Mouse (Mus musculus): ENCODE data around the gene Slc25a45. TPM values are rescaled to one million over a fixed set of nuclear protein-coding genes. Genes with fewer than 3 reads are reported as not detected.

Slc25a45 gene
- total RNA-seq, 2 experiments from 2014 or later = 2.5 to 2.7 TPM

DNA sequence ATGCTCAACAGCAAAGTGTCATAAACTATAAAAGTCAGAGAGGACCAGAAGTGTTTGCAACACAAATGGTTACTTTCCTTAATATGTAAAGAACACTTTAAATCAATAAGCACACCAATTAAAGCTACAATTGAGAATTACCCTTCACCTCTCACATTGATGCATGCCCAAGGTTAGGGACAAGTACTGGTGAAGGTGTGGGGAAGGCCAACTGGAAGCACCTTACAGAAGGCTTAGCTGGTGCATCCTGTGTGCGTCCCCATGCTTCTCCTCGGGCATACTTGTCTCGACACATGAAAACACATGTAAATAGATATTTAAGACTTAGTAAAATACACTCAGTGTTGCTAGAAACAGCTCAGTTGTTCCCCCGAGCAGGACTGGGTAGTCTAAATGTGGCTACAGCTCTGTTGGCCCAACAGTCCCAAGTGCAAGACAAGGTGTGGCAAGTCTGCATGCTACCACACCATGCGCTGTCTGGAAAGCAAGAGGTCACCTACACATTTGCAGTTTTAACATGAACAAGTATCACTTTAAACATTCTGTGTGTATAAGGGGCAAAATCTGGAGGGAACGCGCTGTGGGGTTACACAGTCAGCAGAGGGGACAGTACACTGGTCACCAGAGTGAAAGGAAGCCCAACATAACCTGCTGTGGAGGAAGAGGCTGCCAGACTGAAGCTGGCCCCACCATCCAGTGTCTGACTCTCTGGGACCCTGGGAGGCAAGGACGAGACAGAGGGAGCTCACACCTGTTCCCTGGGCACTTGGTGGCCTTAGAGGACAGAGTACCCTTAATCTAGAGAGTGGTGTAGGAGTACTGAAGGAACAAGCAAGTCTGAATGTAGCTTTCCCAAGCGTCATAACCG, 42.3 kb upstream of the Slc25a45 start:
- Histone ChIP-seq H3K4me3 (no peak overlapping the region), H3K27ac (no peak overlapping the region)
- intact Hi-C loops (cut with DNase I) = no loop called here
- TF ChIP-seq CTCF (IDR thresholded peaks at IDR 0.05) = no peak
- no peak for DNase-seq (ENCODE audit: extremely low spot score in 1 of 2, low spot score in 2 of 2)

DNA sequence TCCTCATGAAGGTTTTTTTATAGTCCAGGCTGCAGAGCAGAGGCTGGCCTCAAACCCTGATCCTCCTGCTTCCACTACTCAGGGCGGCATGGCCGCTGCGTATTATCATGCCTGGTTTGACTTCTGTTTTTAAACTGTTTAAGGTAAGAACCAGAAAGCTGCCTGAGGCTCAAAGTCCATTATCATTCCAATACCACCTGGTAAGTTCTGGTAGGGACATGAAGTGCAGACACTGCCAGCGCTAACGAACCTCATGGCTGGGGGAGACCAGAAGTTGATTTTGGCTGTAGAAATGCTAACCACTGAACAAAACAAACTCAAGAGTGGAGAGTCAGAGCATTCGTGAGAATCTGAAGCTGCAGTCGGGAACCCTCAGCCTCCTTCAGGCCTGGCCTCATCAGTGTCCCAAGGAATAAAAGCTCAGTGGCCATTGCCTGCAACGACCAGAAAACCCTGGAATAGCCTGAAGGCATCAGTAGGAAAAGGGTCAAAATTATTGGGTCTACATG, 41.6 kb upstream of the Slc25a45 start:
- intact Hi-C loops (cut with DNase I) = no loop called here
- no peak overlapping the region for H3K27ac ChIP-seq
- no peak for TF ChIP-seq CTCF (IDR thresholded peaks at IDR 0.05)
- no peak for DNase-seq (ENCODE audit: extremely low spot score in 1 of 2, low spot score in 2 of 2)
- H3K4me3 ChIP-seq = no peak overlapping the region

DNA sequence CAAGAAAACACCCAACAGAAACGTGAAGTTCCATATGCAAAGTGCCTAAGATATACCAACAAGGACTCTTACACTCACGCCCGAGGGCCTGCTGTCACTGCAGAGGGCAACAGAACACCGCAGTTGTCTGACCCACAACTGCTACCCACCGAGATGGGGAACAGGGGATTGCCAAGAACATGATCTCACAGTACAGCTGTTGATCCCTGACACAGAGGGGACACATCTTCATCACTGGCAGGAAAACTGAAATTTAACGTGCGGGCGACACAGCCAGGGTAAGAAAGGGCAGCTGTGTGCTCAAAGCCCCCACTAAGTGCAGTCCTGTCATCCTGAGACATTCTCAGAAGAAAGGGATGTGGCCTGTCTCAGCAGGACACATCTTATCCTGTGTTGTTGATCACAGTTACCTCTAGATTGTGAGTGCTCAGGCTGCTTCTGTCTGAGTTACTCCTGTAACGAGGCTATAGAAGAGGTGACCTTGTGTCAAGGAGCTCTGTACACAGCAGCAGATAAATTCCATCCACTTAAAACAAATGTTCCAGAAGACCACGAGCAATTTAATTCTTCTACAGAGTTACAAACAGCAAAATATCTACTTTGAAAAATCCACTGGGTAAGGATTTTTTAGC, 40.6 kb upstream of the Slc25a45 start:
- no peak for TF ChIP-seq CTCF (IDR thresholded peaks at IDR 0.05)
- intact Hi-C loops (cut with DNase I) = no loop called here
- no peak for DNase-seq (ENCODE audit: extremely low spot score in 1 of 2, low spot score in 2 of 2)
- Histone ChIP-seq H3K27ac (peak overlapping the region; percentile 15; the same call in 1 of the 2 replicates), H3K4me3 (no peak overlapping the region)

DNA sequence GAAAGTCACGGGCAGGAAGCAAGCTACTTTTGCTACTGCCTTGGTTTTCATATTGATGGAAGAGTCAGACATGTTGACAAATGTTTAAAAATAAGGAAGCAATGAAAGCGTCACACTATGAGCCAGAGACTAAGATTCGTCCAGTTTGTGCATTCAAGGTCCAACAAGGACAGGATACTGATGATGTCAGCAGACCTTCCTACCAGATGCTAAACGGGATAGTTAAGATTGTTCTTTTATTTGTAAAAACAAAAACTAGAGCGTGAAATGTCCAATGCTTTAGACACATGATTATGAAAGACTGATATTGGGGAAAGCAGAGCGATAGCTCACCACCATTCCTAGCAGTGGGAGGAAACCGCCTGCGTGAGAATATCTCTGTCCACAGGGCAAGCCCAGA, 40.0 kb upstream of the Slc25a45 start:
- intact Hi-C loops (cut with DNase I) = no loop called here
- no peak for TF ChIP-seq CTCF (IDR thresholded peaks at IDR 0.05)
- H3K27ac ChIP-seq = no peak overlapping the region; the same call in 1 of the 2 replicates
- no peak overlapping the region for H3K4me3 ChIP-seq
- no peak for DNase-seq (ENCODE audit: extremely low spot score in 1 of 2, low spot score in 2 of 2)

DNA sequence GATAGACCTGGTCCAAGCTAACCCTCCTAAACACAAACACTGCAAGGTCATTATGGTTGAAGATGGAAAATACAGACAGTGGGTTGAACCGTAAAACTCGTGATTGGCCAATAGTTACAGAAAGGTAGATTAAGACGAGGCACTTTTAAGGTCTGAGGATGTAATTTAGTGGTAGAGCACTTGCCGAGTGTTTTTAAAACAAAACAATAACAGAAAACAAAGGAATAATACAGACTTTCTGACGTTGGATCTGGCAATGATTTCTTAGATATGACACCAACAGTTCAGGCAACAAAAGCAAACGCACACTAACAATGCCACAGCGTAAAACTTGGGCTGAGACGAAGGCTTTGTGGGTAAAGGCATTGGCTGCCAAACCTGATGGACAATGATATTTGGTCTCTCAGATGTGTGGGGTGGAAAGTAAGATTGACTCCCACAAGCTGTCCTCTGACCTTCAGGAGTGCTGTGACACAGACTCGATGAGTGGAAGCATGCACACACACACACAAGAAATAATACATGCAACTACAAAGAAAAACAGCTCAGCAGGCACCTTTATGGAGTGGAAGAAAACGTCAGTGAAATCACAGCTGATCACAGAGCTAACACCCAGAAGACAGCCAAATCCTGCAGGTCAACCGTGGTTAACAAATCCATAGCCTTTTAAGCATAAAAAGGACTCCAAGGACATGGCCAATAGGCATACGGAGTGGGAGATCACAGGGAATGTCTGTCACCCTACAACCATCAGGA, 39.3 kb upstream of the Slc25a45 start:
- intact Hi-C loops (cut with DNase I) = no loop called here
- no peak overlapping the region for H3K4me3 ChIP-seq
- DNase-seq (ENCODE audit: extremely low spot score in 1 of 2, low spot score in 2 of 2) = no peak
- no peak overlapping the region for H3K27ac ChIP-seq
- no peak for TF ChIP-seq CTCF (IDR thresholded peaks at IDR 0.05)

DNA sequence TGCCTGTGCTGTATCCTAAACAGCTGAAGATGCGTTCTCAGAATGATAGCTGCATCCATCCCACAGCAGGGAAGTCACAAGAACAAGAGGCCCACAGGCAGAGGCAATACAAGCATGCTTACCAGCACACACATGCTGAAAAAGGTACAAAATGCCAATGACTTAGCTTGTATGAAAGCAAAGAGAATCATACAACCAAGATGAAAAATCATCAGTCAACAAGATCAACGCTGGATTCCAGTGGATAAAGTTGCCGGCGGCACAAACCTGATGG, 38.8 kb upstream of the Slc25a45 start:
- no peak overlapping the region for H3K4me3 ChIP-seq
- TF ChIP-seq CTCF (IDR thresholded peaks at IDR 0.05) = no peak
- DNase-seq (ENCODE audit: extremely low spot score in 1 of 2, low spot score in 2 of 2) = no peak
- H3K27ac ChIP-seq = no peak overlapping the region
- intact Hi-C loops (cut with DNase I) = no loop called here

DNA sequence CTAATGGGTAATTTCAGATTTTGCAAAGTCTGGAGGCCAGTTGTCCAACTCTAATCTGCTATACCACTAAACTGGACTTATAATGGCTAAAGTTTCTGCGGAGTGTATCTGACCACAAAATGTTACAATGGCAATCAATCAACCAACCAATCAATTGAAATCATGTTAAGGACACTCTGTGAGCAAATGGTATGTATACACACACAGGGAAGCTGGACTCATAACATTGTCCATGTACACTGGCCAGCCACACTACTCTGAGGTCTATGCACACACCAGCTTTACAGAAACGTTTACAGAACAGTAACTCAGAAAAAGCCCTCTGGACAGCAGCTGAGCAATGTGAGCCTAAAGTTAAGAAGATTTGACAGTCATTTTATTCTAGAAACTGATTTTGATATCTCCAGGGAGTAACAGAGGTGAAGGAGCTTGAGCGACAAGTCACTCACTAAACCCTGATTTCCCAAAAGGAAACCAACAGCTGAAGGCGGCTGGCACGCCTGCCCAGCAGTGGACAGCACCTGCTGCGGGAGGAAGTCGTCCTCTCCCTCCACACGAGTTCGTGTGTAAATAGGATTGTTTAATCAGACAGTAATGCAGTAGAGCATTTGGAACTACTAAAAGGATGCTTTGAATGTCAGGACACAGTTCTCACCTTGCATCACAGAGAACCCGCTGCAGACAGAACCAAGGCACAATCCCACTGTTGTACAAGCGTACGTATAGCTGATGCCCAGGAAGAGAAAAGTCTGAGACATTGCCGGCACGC, 38.1 kb upstream of the Slc25a45 start:
- DNase-seq (ENCODE audit: extremely low spot score in 1 of 2, low spot score in 2 of 2) = no peak
- Histone ChIP-seq H3K4me3 (no peak overlapping the region), H3K27ac (peak overlapping the region; percentile 74; the same call in 1 of the 2 replicates)
- TF ChIP-seq CTCF (IDR thresholded peaks at IDR 0.05) = no peak
- intact Hi-C loops (cut with DNase I) = no loop called here

DNA sequence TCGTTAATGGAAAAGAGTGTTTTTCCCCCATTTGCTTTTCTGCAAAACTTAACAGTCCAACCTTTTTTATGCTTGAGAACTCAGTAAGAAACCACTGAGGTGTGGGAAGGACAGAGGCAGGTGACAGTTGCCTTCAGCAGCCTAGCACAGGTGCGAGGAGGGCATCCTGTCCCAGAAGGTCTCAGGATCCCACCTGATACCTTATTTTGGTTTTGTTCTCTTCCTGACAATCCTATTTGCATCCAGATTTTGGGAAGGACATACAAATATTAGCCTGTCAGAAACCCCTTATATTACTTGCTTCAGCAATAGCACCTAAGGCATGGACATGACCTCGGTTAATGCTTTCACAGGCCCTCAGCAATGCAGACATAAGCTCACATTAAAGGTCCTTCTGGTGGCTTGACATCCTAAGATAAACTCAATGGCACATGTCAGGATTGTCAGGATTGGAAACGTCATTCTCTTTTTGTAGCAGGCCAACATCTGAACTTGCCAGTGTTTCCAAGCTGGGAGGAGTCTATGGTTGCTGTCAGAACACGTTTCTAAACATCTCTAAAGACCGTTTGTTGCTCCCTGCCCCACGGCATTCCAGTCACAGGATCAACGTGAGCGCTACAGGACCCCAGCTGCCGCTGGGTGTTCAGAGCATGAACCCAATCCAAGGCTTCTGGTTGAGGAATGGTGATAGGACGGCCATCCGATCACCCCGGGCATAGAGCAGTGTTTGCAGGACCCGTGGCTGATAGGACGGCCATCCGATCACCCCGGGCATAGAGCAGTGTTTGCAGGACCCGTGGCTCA, 37.3 kb upstream of the Slc25a45 start:
- intact Hi-C loops (cut with DNase I) = no loop called here
- TF ChIP-seq CTCF (IDR thresholded peaks at IDR 0.05) = no peak
- peak overlapping the region; percentile 74; the same call in 1 of the 2 replicates for H3K27ac ChIP-seq
- no peak overlapping the region for H3K4me3 ChIP-seq
- DNase-seq (ENCODE audit: extremely low spot score in 1 of 2, low spot score in 2 of 2) = no peak

DNA sequence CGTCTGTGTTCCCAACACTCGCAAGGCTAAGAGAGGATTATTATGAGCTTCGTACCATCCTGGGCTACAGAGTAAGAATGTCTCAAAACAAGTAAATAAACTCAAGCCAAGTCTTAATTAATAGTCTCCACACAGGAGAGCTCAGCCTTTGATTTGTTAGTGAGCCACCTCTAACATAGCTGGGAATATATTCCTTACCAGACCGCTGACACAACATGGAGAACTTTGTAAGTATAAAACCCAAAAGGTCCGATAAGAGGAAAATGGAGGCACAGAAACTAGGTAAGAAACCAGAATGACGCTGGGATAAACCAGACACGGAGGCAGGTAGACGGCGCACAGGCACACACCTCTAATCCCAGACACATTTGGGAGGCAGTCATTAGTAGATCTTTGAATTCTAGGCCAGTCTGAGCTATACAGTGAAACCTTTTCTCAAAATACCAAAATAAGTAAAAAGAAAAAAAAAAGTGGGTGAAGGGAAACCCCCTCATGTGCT, 36.7 kb upstream of the Slc25a45 start:
- Histone ChIP-seq H3K27ac (peak overlapping the region; percentile 74; the same call in 1 of the 2 replicates), H3K4me3 (0 out of 2 replicates have a peak overlapping the region, but pooled peaks have one; percentile 39)
- DNase-seq (ENCODE audit: extremely low spot score in 1 of 2, low spot score in 2 of 2) = no peak
- TF ChIP-seq CTCF (IDR thresholded peaks at IDR 0.05) = no peak
- intact Hi-C loops (cut with DNase I) = no loop called here

DNA sequence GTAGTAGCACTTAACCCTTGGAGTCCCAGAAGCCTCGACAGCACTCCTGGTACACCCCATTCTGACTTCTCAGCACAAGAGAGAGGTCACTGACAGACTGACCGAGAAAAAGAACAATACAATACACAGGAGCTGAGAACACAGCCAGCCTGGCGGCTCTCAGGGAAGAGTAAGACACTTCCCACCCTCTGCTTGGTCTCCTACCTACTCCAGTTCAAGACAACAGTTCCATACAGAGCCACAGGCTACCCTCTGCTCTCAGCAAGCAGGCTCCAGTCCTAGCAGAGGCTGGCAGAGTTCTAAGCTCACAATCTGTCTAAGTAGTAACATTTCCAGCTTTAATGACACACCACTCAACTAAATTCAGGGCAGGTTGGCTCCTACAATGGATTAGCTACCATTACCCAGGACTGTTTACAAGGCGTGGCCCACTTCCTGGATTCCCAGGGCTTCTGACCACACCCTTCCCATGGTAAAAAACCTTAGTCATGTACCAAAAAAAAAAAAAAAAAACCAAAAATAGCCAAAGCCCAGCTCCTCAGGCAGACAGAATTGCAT, 36.1 kb upstream of the Slc25a45 start:
- no peak for TF ChIP-seq CTCF (IDR thresholded peaks at IDR 0.05)
- intact Hi-C loops (cut with DNase I) = no loop called here
- H3K4me3 ChIP-seq = peak overlapping the region; percentile 39
- DNase-seq (ENCODE audit: extremely low spot score in 1 of 2, low spot score in 2 of 2) = no peak
- peak overlapping the region; percentile 74 for H3K27ac ChIP-seq

Data from left cerebral cortex, adult 2 months (tissue).